Mouse (Mus musculus) lung, embryonic 15.5 days (tissue): ENCODE results near the gene Kif5c. TPM values are rescaled to one million over a fixed set of nuclear protein-coding genes. Genes with fewer than 3 reads are reported as not detected.

ENCODE experiments used
- ATAC-seq: fragments of 200-750 bp; cut with Nextera tagmentation; 2 replicates; pipeline ENCODE4 v1.8.0; 2017; ENCODE audit warnings: moderate number of reproducible peaks, borderline replicate concordance; ENCODE audit not compliant: low FRiP score, low TSS enrichment; ENCODE audit errors: extremely low read depth
- H3K27ac ChIP-seq: fragments of 300-500 bp; sonication (generic); 2 replicates; pipeline ENCODE4 v1.5.1; 2015; ENCODE audit warnings: moderate library complexity, mild to moderate bottlenecking, inconsistent platforms
- H3K27me3 ChIP-seq: fragments of 300-500 bp; sonication (generic); 2 replicates; pipeline ENCODE4 v1.6.1; 2015; ENCODE audit warnings: inconsistent platforms
- H3K36me3 ChIP-seq: fragments of 300-500 bp; sonication (generic); 2 replicates; pipeline ENCODE4 v1.6.1; 2015; ENCODE audit warnings: inconsistent platforms
- H3K4me1 ChIP-seq: fragments of 300-500 bp; sonication (generic); 2 replicates; pipeline ENCODE4 v1.6.1; 2015; ENCODE audit warnings: inconsistent platforms
- H3K4me2 ChIP-seq: fragments of 300-500 bp; sonication (generic); 2 replicates; pipeline ENCODE4 v1.6.1; 2015; ENCODE audit warnings: inconsistent platforms, mild to moderate bottlenecking, moderate library complexity
- H3K4me3 ChIP-seq: fragments of 300-500 bp; sonication (generic); 2 replicates; pipeline ENCODE4 v1.5.1; 2015; ENCODE audit warnings: mild to moderate bottlenecking, inconsistent platforms
- H3K9ac ChIP-seq: fragments of 300-500 bp; sonication (generic); 2 replicates; pipeline ENCODE4 v1.6.1; 2015; ENCODE audit warnings: inconsistent platforms
- H3K9me3 ChIP-seq: fragments of 300-500 bp; sonication (generic); 2 replicates; pipeline ENCODE4 v1.6.1; 2016; ENCODE audit warnings: inconsistent platforms
- WGBS: fragments of 180-500 bp; shearing (Covaris S2); methylation state at CpG from one replicate; pipeline ENCODE4 v1.1.7; 2015; 5-methylcytosine and 5-hydroxymethylcytosine counted together
- polyA plus RNA-seq: library from polyadenylated mRNA; unstranded; fragments of >200 nt; fragmentation: Nextera tagmentation; extraction: Ambion mirVana; gene quantifications from 2 replicates; pipeline ENCODE4 v1.2.1, GENCODE M21; 2015

Gene Kif5c
- polyA plus RNA-seq, 1 experiment from 2014 or later = 1.2 TPM

GRCm38 (mm10) chr2:49728896-49729610, 110.0 kb downstream of the Kif5c start:
- Histone ChIP-seq H3K27ac (no peak overlapping the region), H3K4me2 (no peak overlapping the region), H3K36me3 (no peaks in the 10 kb centered on the region), H3K4me1 (peaks cover 14% of the 10 kb centered on the region), H3K27me3 (no peaks in the 10 kb centered on the region), H3K4me3 (no peak overlapping the region), H3K9me3 (no peaks in the 10 kb centered on the region), H3K9ac (no peak overlapping the region)
- no peak for ATAC-seq
- 81% methylated on average over 10 of the region's 10 CpGs for WGBS

GRCm38 (mm10) chr2:49729611-49729969, 110.5 kb downstream of the Kif5c start:
- Histone ChIP-seq H3K4me3 (no peak overlapping the region), H3K27me3 (no peaks in the 10 kb centered on the region), H3K4me2 (no peak overlapping the region), H3K9ac (no peak overlapping the region), H3K36me3 (no peaks in the 10 kb centered on the region), H3K9me3 (no peaks in the 10 kb centered on the region), H3K27ac (no peak overlapping the region), H3K4me1 (peaks cover 14% of the 10 kb centered on the region)
- ATAC-seq = no peak
- WGBS = 74% methylated on average over 2 of the region's 2 CpGs

- no peak overlapping the region for H3K27ac ChIP-seq
- no peaks in the 10 kb centered on the region for H3K36me3 ChIP-seq
- no peak overlapping the region for H3K4me2 ChIP-seq
- H3K4me3 ChIP-seq = no peak overlapping the region
- H3K9me3 ChIP-seq = no peaks in the 10 kb centered on the region
- peaks cover 14% of the 10 kb centered on the region for H3K4me1 ChIP-seq
- 30% methylated on average over 5 of the region's 5 CpGs for WGBS
- ATAC-seq = peak; percentile 17; the same call in 1 of the 2 replicates
- no peak overlapping the region for H3K9ac ChIP-seq
- H3K27me3 ChIP-seq = no peaks in the 10 kb centered on the region
Observed at GRCm38 (mm10) chr2:49730183-49730582, 111.1 kb downstream of the Kif5c start.

- 0 out of 2 replicates have a peak, but pooled peaks cover 2% of the 10 kb centered on the region for H3K4me1 ChIP-seq
- no peak overlapping the region for H3K27ac ChIP-seq
- no peak overlapping the region for H3K4me3 ChIP-seq
- ATAC-seq = no peak
- H3K9me3 ChIP-seq = no peaks in the 10 kb centered on the region
- H3K9ac ChIP-seq = no peak overlapping the region
- H3K4me2 ChIP-seq = 0 out of 2 replicates have a peak overlapping the region, but pooled peaks have one; percentile 39
- no peaks in the 10 kb centered on the region for H3K36me3 ChIP-seq
- no peaks in the 10 kb centered on the region for H3K27me3 ChIP-seq
- 64% methylated on average over 11 of the region's 11 CpGs for WGBS
Observed at GRCm38 (mm10) chr2:49732745-49733655, 113.9 kb downstream of the Kif5c start.

- Histone ChIP-seq H3K27ac (no peak overlapping the region), H3K36me3 (no peaks in the 10 kb centered on the region), H3K4me3 (no peak overlapping the region), H3K27me3 (no peaks in the 10 kb centered on the region), H3K4me2 (peak overlapping the region; percentile 39; the same call in 1 of the 2 replicates), H3K9me3 (no peaks in the 10 kb centered on the region), H3K9ac (no peak overlapping the region), H3K4me1 (0 out of 2 replicates have a peak, but pooled peaks cover under 1% of the 10 kb centered on the region)
- 56% methylated on average over 7 of the region's 7 CpGs for WGBS
- ATAC-seq = no peak
Observed at GRCm38 (mm10) chr2:49733656-49734008, 114.5 kb downstream of the Kif5c start.

- H3K4me3 ChIP-seq = no peak overlapping the region
- H3K9ac ChIP-seq = no peak overlapping the region
- no peak; the same call in 1 of the 2 replicates for ATAC-seq
Observed at GRCm38 (mm10) chr2:49734013-49734780, 115.1 kb downstream of the Kif5c start.

GRCm38 (mm10) chr2:49735386-49735785, 116.3 kb downstream of the Kif5c start:
- no peak for ATAC-seq
- Histone ChIP-seq H3K4me1 (peaks cover 9% of the 10 kb centered on the region), H3K27me3 (no peaks in the 10 kb centered on the region), H3K36me3 (no peaks in the 10 kb centered on the region), H3K9me3 (no peaks in the 10 kb centered on the region), H3K4me3 (no peak overlapping the region), H3K4me2 (no peak overlapping the region), H3K9ac (no peak overlapping the region), H3K27ac (no peak overlapping the region)
- 62% methylated on average over 13 of the region's 13 CpGs for WGBS

More at GRCm38 (mm10) chr2:49734013-49734780, 115.1 kb downstream of the Kif5c start:
- H3K27me3 ChIP-seq = no peaks in the 10 kb centered on the region
- no peaks in the 10 kb centered on the region for H3K9me3 ChIP-seq
- no peaks in the 10 kb centered on the region for H3K36me3 ChIP-seq
- peaks cover 2% of the 10 kb centered on the region; the same call in 1 of the 2 replicates for H3K4me1 ChIP-seq
- H3K4me2 ChIP-seq = peak overlapping the region; percentile 39
- H3K27ac ChIP-seq = no peak overlapping the region
- 43% methylated on average over 7 of the region's 7 CpGs for WGBS

GRCm38 (mm10) chr2:49739046-49739445, 119.9 kb downstream of the Kif5c start:
- H3K27me3 ChIP-seq = no peaks in the 10 kb centered on the region
- H3K9me3 ChIP-seq = no peaks in the 10 kb centered on the region
- no peak overlapping the region for H3K9ac ChIP-seq
- peaks cover 20% of the 10 kb centered on the region for H3K4me1 ChIP-seq
- H3K4me2 ChIP-seq = no peak overlapping the region
- WGBS = 41% methylated on average over 5 of the region's 5 CpGs
- H3K27ac ChIP-seq = no peak overlapping the region
- no peaks in the 10 kb centered on the region for H3K36me3 ChIP-seq
- no peak overlapping the region for H3K4me3 ChIP-seq
- ATAC-seq = peak; percentile 79

- WGBS = 38% methylated on average over 6 of the region's 6 CpGs
- Histone ChIP-seq H3K9ac (no peak overlapping the region), H3K4me2 (no peak overlapping the region), H3K9me3 (no peaks in the 10 kb centered on the region), H3K36me3 (no peaks in the 10 kb centered on the region), H3K4me1 (peaks cover 26% of the 10 kb centered on the region), H3K27ac (no peak overlapping the region), H3K4me3 (no peak overlapping the region), H3K27me3 (no peaks in the 10 kb centered on the region)
- no peak for ATAC-seq
Observed at GRCm38 (mm10) chr2:49741026-49741425, 121.9 kb downstream of the Kif5c start.

- no peak overlapping the region for H3K9ac ChIP-seq
- H3K36me3 ChIP-seq = no peaks in the 10 kb centered on the region
- 70% methylated on average over 16 of the region's 16 CpGs for whole genome bisulfite sequencing
- peaks cover 26% of the 10 kb centered on the region for H3K4me1 ChIP-seq
- H3K27ac ChIP-seq = no peak overlapping the region
- H3K27me3 ChIP-seq = no peaks in the 10 kb centered on the region
- no peak overlapping the region for H3K4me2 ChIP-seq
- no peaks in the 10 kb centered on the region for H3K9me3 ChIP-seq
- H3K4me3 ChIP-seq = no peak overlapping the region
- ATAC-seq = no peak
Observed at GRCm38 (mm10) chr2:49741895-49742734, 123.0 kb downstream of the Kif5c start.

- H3K27ac ChIP-seq = no peak overlapping the region
- no peaks in the 10 kb centered on the region for H3K9me3 ChIP-seq
Observed at GRCm38 (mm10) chr2:49742919-49743318, 123.8 kb downstream of the Kif5c start.

More at GRCm38 (mm10) chr2:49742919-49743318, 123.8 kb downstream of the Kif5c start:
- 70% methylated on average over 4 of the region's 4 CpGs for WGBS
- Histone ChIP-seq H3K4me1 (peaks cover 26% of the 10 kb centered on the region), H3K9ac (no peak overlapping the region), H3K4me3 (no peak overlapping the region), H3K36me3 (no peaks in the 10 kb centered on the region), H3K4me2 (no peak overlapping the region), H3K27me3 (no peaks in the 10 kb centered on the region)
- no peak for ATAC-seq
